ENCODE assay signal across 34 mouse cellular contexts in genomic region chr9:65458975-65459374, GRCm38 (mm10). TPM values are rescaled to one million over a fixed set of nuclear protein-coding genes. Genes with fewer than 3 reads are reported as not detected.
"Had no signal": no experiment of that assay in that cellular context is flagged by ENCODE, and none has a peak within 500 bp of the region (broad histone marks: within the 10 kb centered on the region; RNA-seq: fewer than 3 reads in every experiment).

No protein-coding gene starts in this region.

- DNase-seq: gastrocnemius, postnatal 36 days; heart, adult 18-20 months; heart, postnatal 14 days; heart, postnatal 36 days; kidney, adult 18-20 months; kidney, adult 8-10 months; kidney, postnatal 10 days; kidney, postnatal 25 days; kidney, postnatal 4 days; liver; liver, embryonic 13.5 days had no signal

- ATAC-seq: hindbrain, postnatal 0 days; intestine, embryonic 16.5 days had no signal

- H3K9me3 ChIP-seq: heart, embryonic 10.5 days; heart, embryonic 12.5 days; hindbrain, embryonic 13.5 days; hindbrain, embryonic 15.5 days; limb, embryonic 13.5 days; liver, embryonic 13.5 days; liver, embryonic 15.5 days had no signal

- H3K9ac ChIP-seq: heart, embryonic 12.5 days; hindbrain, embryonic 13.5 days; hindbrain, embryonic 15.5 days; limb, embryonic 13.5 days; liver, embryonic 13.5 days; liver, embryonic 15.5 days had no signal

- H3K27me3 ChIP-seq: heart, embryonic 12.5 days; hindbrain, embryonic 13.5 days; hindbrain, embryonic 15.5 days; limb, embryonic 13.5 days; liver, embryonic 13.5 days; liver, embryonic 15.5 days had no signal

- H3K27ac ChIP-seq: heart, embryonic 10.5 days; hindbrain, embryonic 13.5 days; hindbrain, embryonic 15.5 days; hindbrain, postnatal 0 days; layer of hippocampus, adult 2 months; left cerebral cortex, adult 2 months; limb, embryonic 13.5 days; liver, embryonic 13.5 days; liver, embryonic 15.5 days had no signal

- H3K4me3 ChIP-seq: heart, embryonic 10.5 days; heart, embryonic 12.5 days; hindbrain, embryonic 13.5 days; hindbrain, embryonic 15.5 days; layer of hippocampus, adult 2 months; left cerebral cortex, adult 2 months; limb, embryonic 13.5 days; liver, embryonic 13.5 days; liver, embryonic 15.5 days had no signal

- H3K36me3 ChIP-seq: limb, embryonic 13.5 days; liver, embryonic 13.5 days; liver, embryonic 15.5 days had no signal

- H3K4me2 ChIP-seq: heart, embryonic 12.5 days; hindbrain, embryonic 13.5 days; hindbrain, embryonic 15.5 days; limb, embryonic 13.5 days; liver, embryonic 11.5 days; liver, embryonic 13.5 days; liver, embryonic 15.5 days had no signal

RNA-seq across cellular contexts. Expression of gene Slc51b, which starts 36.2 kb away (rescaled TPM):
- total RNA-seq: gastrocnemius, adult 18-20 months; gastrocnemius, adult 8-10 months; gastrocnemius, postnatal 36 days; heart, adult 18-20 months; heart, adult 8-10 months; heart, postnatal 14 days; heart, postnatal 36 days; hematopoietic stem cell, adult 5-6 weeks; hindbrain, postnatal 0 days; layer of hippocampus, adult 2 months; layer of hippocampus, postnatal 10 days; layer of hippocampus, postnatal 25 days; left cerebral cortex, adult 2 months; left cerebral cortex, postnatal 14 days; left cerebral cortex, postnatal 36 days had no signal
- polyA plus RNA-seq: gonadal fat pad, adult 2 months; heart, embryonic 10.5 days; heart, embryonic 12.5 days; heart, embryonic 14.5 days; hindbrain, embryonic 11.5 days; hindbrain, embryonic 13.5 days; hindbrain, embryonic 15.5 days; hindbrain, postnatal 0 days; limb, embryonic 11.5 days; limb, embryonic 13.5 days; liver, embryonic 11.5 days; liver, embryonic 13.5 days; liver, embryonic 15.5 days had no signal
